Mouse (Mus musculus) liver, postnatal 0 days (tissue): ENCODE results near the gene Ikzf2.

Experiments used
- CTCF ChIP-seq: sonication (generic); IDR thresholded peaks from 2 replicates; pipeline ENCODE4 v1.5.1; 2016; ENCODE audit warnings: antibody characterized with exemption, low read depth
- EP300 ChIP-seq: IDR thresholded peaks from 2 replicates; pipeline ENCODE4 v1.6.1; 2016; ENCODE audit warnings: antibody characterized with exemption, low read depth, mild to moderate bottlenecking

DNA sequence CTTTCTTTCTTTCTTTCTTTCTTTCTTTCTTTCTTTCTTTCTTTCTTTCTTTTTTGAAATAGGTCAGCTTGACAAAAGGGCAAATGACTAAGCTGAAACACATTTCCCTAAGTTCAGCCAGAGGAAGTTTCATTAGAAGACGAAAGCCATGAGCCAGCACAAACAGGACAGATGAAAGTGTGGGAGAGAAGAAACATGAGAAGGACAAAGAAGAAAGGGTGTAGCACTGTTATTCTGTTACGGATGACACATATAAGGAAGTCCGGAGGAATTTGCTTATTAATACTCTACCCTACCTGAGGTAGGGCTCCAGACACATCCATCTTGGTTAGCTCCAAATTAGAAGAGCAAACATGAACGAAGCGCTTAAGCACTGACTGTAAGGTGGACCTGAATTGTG is 31.7 kb downstream of the Ikzf2 start:
- TF ChIP-seq CTCF (no peak), EP300 (no peak)
